Mouse (Mus musculus) intestine, embryonic 16.5 days (tissue): ENCODE measurements around the gene Flt1. TPM values are rescaled to one million over a fixed set of nuclear protein-coding genes. Genes with fewer than 3 reads are reported as not detected.

Source experiments
- ATAC-seq: fragments of 200-750 bp; cut with Nextera tagmentation; 2 replicates; pipeline ENCODE4 v1.8.0; 2017; ENCODE audit warnings: moderate TSS enrichment, moderate library complexity
- H3K27ac ChIP-seq: fragments of 300-500 bp; sonication (generic); 2 replicates; pipeline ENCODE4 v1.5.1; 2014; ENCODE audit warnings: mild to moderate bottlenecking, low read length
- H3K27me3 ChIP-seq: fragments of 300-500 bp; sonication (generic); replicated peaks from 2 replicates; pipeline ENCODE4 v1.6.1; 2014; ENCODE audit warnings: low read length, control low read depth, mixed read lengths; ENCODE audit not compliant: control insufficient read depth, insufficient read depth
- H3K36me3 ChIP-seq: fragments of 300-500 bp; sonication (generic); 2 replicates; pipeline ENCODE4 v1.6.1; 2014; ENCODE audit warnings: low read length, control low read depth; ENCODE audit not compliant: control insufficient read depth, insufficient read depth
- H3K4me1 ChIP-seq: fragments of 300-500 bp; sonication (generic); 2 replicates; pipeline ENCODE4 v1.6.1; 2014; ENCODE audit warnings: low read length, control low read depth, mixed read lengths; ENCODE audit not compliant: control insufficient read depth, insufficient read depth
- H3K4me2 ChIP-seq: fragments of 300-500 bp; sonication (generic); 2 replicates; pipeline ENCODE4 v1.6.1; 2014; ENCODE audit warnings: low read depth, low read length, control low read depth
- H3K4me3 ChIP-seq: fragments of 300-500 bp; sonication (generic); 2 replicates; pipeline ENCODE4 v1.5.1; 2014; ENCODE audit warnings: mild to moderate bottlenecking, low read length
- H3K9ac ChIP-seq: fragments of 300-500 bp; sonication (generic); 2 replicates; pipeline ENCODE4 v1.6.1; 2014; ENCODE audit warnings: low read depth, low read length
- H3K9me3 ChIP-seq: fragments of 300-500 bp; sonication (generic); 2 replicates; pipeline ENCODE4 v1.6.1; 2016; ENCODE audit warnings: low read length, control low read depth; ENCODE audit not compliant: control insufficient read depth
- WGBS: fragments of 180-500 bp; shearing (Covaris S2); extraction: QIAGEN DNeasy Blood & Tissue Kit; methylation state at CpG from one replicate; pipeline ENCODE4 v1.1.7; 2014; 5-methylcytosine and 5-hydroxymethylcytosine counted together
- polyA plus RNA-seq: library from polyadenylated mRNA; unstranded; fragments of >200 nt; fragmentation: Nextera tagmentation; extraction: Ambion mirVana; gene quantifications from 2 replicates; pipeline ENCODE4 v1.2.1, GENCODE M21; 2015

The Flt1 gene
- polyA plus RNA-seq, 1 experiment from 2014 or later, result 9.7 TPM

GRCm38 (mm10) chr5:147657882-147658855 lies 67.6 kb downstream of the Flt1 start:
- peak; percentile 48; the same call in 1 of the 2 replicates for ATAC-seq
- no peak overlapping the region for H3K27ac ChIP-seq

DNA sequence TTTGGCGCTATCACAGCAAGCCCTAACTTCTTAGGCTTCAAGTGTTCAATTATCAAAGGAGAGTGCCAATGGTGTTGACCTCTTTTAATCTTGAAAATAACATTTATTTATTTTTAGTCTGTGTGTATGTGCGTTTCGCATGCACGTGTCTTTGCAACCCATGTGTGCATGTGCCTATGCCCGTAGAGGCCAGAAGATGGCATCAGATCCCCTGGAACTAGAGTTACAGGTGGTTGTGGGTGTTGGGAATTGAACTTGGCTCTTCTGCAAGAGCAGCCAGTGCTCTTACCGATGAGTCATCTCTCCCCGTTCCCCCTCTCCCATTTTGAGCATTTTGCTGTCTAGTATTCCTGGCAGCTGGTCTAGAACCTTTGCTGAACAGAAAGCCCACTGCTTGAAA lies 70.0 kb downstream of the Flt1 start:
- H3K27ac ChIP-seq, result no peak overlapping the region
- no peaks in the 10 kb centered on the region for H3K4me1 ChIP-seq
- 87% methylated on average over 7 of the region's 7 CpGs for WGBS
- no peak overlapping the region for H3K4me2 ChIP-seq
- H3K9me3 ChIP-seq, result no peaks in the 10 kb centered on the region
- H3K4me3 ChIP-seq, result no peak overlapping the region
- H3K27me3 ChIP-seq, result no peaks in the 10 kb centered on the region
- H3K9ac ChIP-seq, result no peak overlapping the region
- no peaks in the 10 kb centered on the region for H3K36me3 ChIP-seq
- ATAC-seq, result no peak

More at GRCm38 (mm10) chr5:147657882-147658855, 67.6 kb downstream of the Flt1 start:
- Histone ChIP-seq H3K9me3 (no peaks in the 10 kb centered on the region), H3K4me1 (no peaks in the 10 kb centered on the region), H3K4me3 (no peak overlapping the region), H3K9ac (no peak overlapping the region), H3K36me3 (no peaks in the 10 kb centered on the region), H3K27me3 (no peaks in the 10 kb centered on the region), H3K4me2 (no peak overlapping the region)
- WGBS, result 59% methylated on average over 17 of the region's 17 CpGs

DNA sequence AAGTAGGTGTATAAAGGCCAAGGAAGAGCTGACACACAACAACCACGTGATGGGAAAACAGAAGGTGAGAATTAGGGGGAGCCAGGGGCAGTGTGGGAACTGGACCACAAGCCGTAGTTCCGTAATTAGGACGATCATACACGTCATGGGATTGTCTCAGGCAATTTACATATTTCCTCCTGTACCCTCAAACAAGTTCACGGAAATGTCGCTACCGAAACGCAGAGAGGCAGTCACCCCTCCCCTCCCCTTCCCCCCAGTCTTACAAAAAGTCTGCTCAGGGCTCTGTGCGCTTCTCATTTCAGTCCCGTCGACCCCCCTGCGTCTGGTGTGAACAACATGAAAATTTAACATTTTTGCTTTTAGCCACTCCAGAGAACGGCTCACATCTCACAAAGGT lies 74.6 kb downstream of the Flt1 start:
- WGBS, result 84% methylated on average over 14 of the region's 14 CpGs
- H3K9ac ChIP-seq, result no peak overlapping the region
- no peaks in the 10 kb centered on the region for H3K27me3 ChIP-seq
- ATAC-seq, result no peak
- H3K4me3 ChIP-seq, result no peak overlapping the region
- no peaks in the 10 kb centered on the region for H3K9me3 ChIP-seq
- H3K27ac ChIP-seq, result no peak overlapping the region
- H3K4me1 ChIP-seq, result no peaks in the 10 kb centered on the region
- H3K4me2 ChIP-seq, result no peak overlapping the region
- H3K36me3 ChIP-seq, result no peaks in the 10 kb centered on the region

GRCm38 (mm10) chr5:147646351-147646929 lies 79.4 kb downstream of the Flt1 start:
- no peaks in the 10 kb centered on the region for H3K27me3 ChIP-seq
- no peak overlapping the region for H3K9ac ChIP-seq
- no peaks in the 10 kb centered on the region for H3K9me3 ChIP-seq
- ATAC-seq, result no peak
- no peak overlapping the region for H3K4me2 ChIP-seq
- peaks cover 5% of the 10 kb centered on the region; the same call in 1 of the 2 replicates for H3K4me1 ChIP-seq
- no peaks in the 10 kb centered on the region for H3K36me3 ChIP-seq
- no peak overlapping the region for H3K4me3 ChIP-seq
- 78% methylated on average over 14 of the region's 14 CpGs for WGBS
- no peak overlapping the region; the same call in 1 of the 2 replicates for H3K27ac ChIP-seq

DNA sequence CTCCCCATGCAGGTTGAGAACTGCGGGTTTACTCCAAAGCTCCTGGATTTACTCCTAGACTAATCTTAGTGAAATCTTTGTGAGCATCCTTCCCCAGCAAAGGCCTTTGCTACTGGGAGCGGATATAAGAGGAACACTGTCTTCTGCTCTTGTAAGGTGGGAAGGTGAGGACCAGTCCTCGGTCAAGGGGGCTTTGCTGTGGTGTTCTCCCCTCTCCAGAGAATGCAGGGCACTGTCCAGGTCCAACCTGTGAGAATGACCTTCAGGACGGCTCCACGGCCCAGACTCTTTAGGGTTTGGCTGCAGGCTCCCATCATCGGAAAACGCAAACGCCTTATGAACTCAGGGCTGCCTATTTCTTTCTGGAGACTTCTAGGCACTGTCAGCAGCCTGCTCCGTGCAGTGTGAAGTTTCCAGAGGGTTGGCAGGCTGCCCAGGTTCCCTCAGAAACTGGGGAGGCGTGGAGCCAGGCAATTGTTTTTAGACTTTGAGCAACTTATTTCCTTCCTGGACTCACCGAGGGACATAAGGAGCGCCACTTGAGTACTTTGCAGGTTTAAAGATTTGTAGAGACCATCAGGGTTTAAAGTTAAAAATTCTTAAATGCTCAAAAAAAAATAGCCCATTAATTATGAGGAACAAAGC lies 80.7 kb downstream of the Flt1 start:
- Histone ChIP-seq H3K36me3 (no peaks in the 10 kb centered on the region), H3K27ac (peak overlapping the region; percentile 62), H3K9ac (no peak overlapping the region), H3K27me3 (no peaks in the 10 kb centered on the region), H3K9me3 (no peaks in the 10 kb centered on the region), H3K4me1 (peaks cover 5% of the 10 kb centered on the region; the same call in 1 of the 2 replicates), H3K4me3 (no peak overlapping the region), H3K4me2 (no peak overlapping the region)
- 45% methylated on average over 12 of the region's 12 CpGs for WGBS
- ATAC-seq, result peak; percentile 74

DNA sequence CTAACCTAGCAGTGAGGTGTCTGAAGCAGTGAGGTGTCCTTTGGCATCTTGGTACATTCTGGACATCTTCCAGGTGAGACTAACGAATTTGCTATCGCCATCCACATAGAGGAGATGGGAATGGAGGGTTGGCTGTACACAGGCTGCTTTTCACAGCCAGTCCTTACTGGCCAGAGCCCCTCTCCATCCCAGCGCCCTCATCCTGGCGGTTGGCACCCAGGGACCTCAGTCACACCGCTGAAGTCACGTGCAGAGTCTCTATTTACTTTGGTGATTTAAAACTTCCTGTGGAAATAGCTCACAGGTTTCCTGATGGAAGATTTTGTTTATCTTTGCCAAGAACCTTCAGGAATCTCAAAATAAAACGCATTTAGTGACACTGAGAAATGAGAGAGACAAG lies 84.4 kb downstream of the Flt1 start:
- no peak overlapping the region for H3K4me3 ChIP-seq
- 36% methylated on average over 7 of the region's 7 CpGs for WGBS
- H3K4me1 ChIP-seq, result peaks cover 5% of the 10 kb centered on the region; the same call in 1 of the 2 replicates
- H3K9me3 ChIP-seq, result no peaks in the 10 kb centered on the region
- H3K27ac ChIP-seq, result no peak overlapping the region
- H3K36me3 ChIP-seq, result no peaks in the 10 kb centered on the region
- no peak overlapping the region for H3K4me2 ChIP-seq
- no peak for ATAC-seq
- no peaks in the 10 kb centered on the region for H3K27me3 ChIP-seq
- no peak overlapping the region for H3K9ac ChIP-seq

DNA sequence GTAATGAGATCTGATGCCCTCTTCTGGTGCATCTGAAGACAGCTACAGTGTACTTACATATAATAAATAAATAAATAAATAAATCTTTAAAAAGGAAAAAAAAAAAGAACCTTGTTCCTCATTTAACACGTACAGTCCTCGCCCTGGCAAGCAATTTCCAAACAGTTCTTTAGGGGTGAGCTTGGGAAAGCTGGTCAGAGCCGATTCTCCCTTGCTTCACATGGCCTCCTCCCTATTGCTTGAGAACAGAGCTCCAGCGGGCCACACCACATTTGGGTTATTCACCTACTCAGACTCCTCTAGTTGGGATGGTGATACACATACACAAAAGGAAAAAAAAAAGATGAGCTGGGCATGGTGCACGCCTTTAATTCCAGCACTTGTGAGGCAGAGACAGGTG lies 85.9 kb downstream of the Flt1 start:
- Histone ChIP-seq H3K36me3 (no peaks in the 10 kb centered on the region), H3K27me3 (no peaks in the 10 kb centered on the region), H3K9me3 (no peaks in the 10 kb centered on the region), H3K4me3 (no peak overlapping the region), H3K4me2 (no peak overlapping the region), H3K27ac (no peak overlapping the region), H3K9ac (no peak overlapping the region), H3K4me1 (peaks cover 2% of the 10 kb centered on the region; the same call in 1 of the 2 replicates)
- no peak for ATAC-seq
- 90% methylated on average over 5 of the region's 5 CpGs for WGBS

GRCm38 (mm10) chr5:147636676-147637075 lies 89.1 kb downstream of the Flt1 start:
- H3K27ac ChIP-seq, result no peak overlapping the region
- no peak overlapping the region for H3K4me2 ChIP-seq
- no peaks in the 10 kb centered on the region for H3K36me3 ChIP-seq
- no peak for ATAC-seq
- H3K9ac ChIP-seq, result no peak overlapping the region
- no peaks in the 10 kb centered on the region for H3K9me3 ChIP-seq
- no peaks in the 10 kb centered on the region for H3K27me3 ChIP-seq
- no peaks in the 10 kb centered on the region for H3K4me1 ChIP-seq
- 85% methylated on average over 3 of the region's 3 CpGs for WGBS
- no peak overlapping the region for H3K4me3 ChIP-seq

DNA sequence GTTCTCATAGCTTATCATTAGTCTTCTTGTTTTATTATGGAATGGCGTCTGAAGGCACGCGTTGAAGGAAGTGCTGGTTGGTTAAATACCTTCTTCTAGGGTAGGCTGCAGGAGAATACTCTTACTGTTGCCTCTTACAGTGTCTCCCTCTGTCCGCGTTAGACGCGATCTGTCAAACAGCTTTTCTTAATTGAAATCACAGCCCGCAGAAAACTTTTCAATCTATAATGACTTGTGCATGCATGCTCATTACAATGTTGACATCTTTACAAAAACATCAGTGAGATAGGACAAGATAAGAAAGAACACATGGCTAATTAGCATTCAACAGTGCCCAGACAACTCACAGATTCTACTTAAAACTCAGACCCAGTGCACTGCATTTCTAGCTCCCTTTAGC lies 89.9 kb downstream of the Flt1 start:
- Histone ChIP-seq H3K9ac (no peak overlapping the region), H3K27ac (no peak overlapping the region), H3K9me3 (no peaks in the 10 kb centered on the region), H3K36me3 (no peaks in the 10 kb centered on the region), H3K4me2 (no peak overlapping the region), H3K4me3 (no peak overlapping the region), H3K27me3 (no peaks in the 10 kb centered on the region), H3K4me1 (no peaks in the 10 kb centered on the region)
- ATAC-seq, result no peak
- WGBS, result 80% methylated on average over 8 of the region's 8 CpGs
